Mouse (Mus musculus): ENCODE results near the gene Clec18a. TPM values are rescaled to one million over a fixed set of nuclear protein-coding genes. Genes with fewer than 3 reads are reported as not detected.
"Not testable (repeated sequence)": the region's sequence is repeated elsewhere in the genome, so short reads cannot be mapped to it uniquely, and the experiment has no call there.

Clec18a gene
- not detected in 2 replicates for polyA plus RNA-seq (2015; fragmentation: Nextera tagmentation; extraction: Ambion mirVana)

DNA sequence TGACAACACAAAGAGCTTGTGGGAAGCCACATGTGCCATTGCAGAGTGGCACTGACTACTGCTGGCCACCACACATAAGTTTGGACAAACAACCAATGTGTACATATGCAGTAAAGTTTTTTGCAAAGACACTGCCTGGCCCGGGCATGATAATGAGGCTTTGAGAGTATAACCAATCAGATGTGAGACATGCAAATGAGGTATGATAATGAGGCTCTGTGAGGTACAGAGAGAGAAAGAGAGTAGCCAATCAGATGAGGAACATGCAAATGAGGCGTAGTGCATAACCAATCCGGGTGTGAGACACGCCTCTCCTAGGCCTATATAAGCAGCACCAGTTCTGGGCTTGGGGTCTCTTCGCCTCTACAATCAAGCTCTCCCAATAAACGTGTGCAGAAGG is at the start of gene Clec18a:
Gene Clec18a, minus strand, starts transcription at position 101 of the 400 bp plus-strand sequence.
- H3K36me3 ChIP-seq; H3K27ac ChIP-seq; ATAC-seq (ENCODE audit: low read depth); H3K4me2 ChIP-seq; H3K27me3 ChIP-seq; H3K4me3 ChIP-seq (replicated peaks); H3K9me3 ChIP-seq (replicated peaks); DNase-seq; H3K9ac ChIP-seq: not testable (repeated sequence)
- H3K4me1 ChIP-seq (replicated peaks), result peaks cover 31% of the 10 kb centered on the region
- WGBS (ENCODE audit: insufficient replicate concordance), result 75% methylated on average over 6 of the region's 6 CpGs

GRCm38 (mm10) chr8:111130756-111131155 is 38.5 kb upstream of the Clec18a start:
- Histone ChIP-seq H3K4me2 (no peak overlapping the region), H3K9ac (no peak overlapping the region), H3K36me3 (peaks cover 40% of the 10 kb centered on the region), H3K27me3 (no peaks in the 10 kb centered on the region), H3K4me3 (replicated peaks) (no peak overlapping the region), H3K27ac (no peak overlapping the region), H3K4me1 (replicated peaks) (no peaks in the 10 kb centered on the region), H3K9me3 (replicated peaks) (no peaks in the 10 kb centered on the region)
- ATAC-seq (ENCODE audit: low read depth), result no peak
- DNase-seq, result no peak
- 79% methylated on average over 2 of the region's 2 CpGs for WGBS (ENCODE audit: insufficient replicate concordance)

DNA sequence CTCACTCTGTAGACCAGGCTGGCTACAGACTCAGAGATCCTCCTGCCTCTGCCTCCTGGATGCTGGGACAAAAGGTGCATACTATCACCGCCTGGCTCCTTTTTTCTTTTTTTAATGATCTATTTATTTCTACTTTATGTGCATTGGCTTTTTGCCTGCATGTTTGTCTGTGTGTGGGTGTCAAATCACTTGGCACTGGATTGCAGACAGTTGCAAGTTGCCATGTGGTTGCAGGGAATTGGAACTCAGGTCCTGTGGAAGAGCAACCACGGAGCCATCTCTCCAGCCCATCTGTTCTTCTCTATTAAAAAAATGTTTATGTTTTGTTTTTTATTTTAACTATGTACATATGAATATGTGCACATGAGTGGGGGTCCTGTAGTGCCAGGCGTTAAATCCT is 27.3 kb upstream of the Clec18a start:
- H3K9ac ChIP-seq, result no peak overlapping the region
- no peak overlapping the region for H3K27ac ChIP-seq
- no peaks in the 10 kb centered on the region for H3K27me3 ChIP-seq
- no peaks in the 10 kb centered on the region for H3K9me3 ChIP-seq (replicated peaks)
- no peak overlapping the region for H3K4me2 ChIP-seq
- H3K4me3 ChIP-seq (replicated peaks), result no peak overlapping the region
- 79% methylated on average over 3 of the region's 3 CpGs for WGBS (ENCODE audit: insufficient replicate concordance)
- DNase-seq (no peak), ATAC-seq (ENCODE audit: low read depth) (no peak)
- no peaks in the 10 kb centered on the region for H3K4me1 ChIP-seq (replicated peaks)
- peaks cover 50% of the 10 kb centered on the region for H3K36me3 ChIP-seq

DNA sequence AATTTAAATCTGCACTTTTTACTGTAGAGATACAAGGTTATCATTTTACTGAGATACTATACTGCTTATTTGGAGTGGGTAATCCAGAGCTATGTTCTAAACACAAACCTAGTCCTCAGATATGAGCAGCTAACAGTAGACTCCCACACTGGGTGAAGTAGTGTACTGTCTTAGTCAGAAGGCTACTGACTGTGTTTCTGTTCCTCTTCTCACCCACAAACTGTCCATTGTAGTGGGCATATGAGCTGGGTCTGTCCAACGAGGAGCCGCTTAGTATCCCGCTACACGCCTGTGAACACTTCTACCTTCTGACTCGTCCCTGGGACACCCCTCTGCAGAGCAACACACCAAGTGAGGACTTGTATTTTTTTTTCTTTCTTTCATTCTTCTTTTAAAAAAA is 22.7 kb upstream of the Clec18a start:
- Histone ChIP-seq H3K27ac (no peak overlapping the region), H3K4me3 (replicated peaks) (no peak overlapping the region), H3K4me1 (replicated peaks) (no peaks in the 10 kb centered on the region), H3K9ac (no peak overlapping the region), H3K9me3 (replicated peaks) (no peaks in the 10 kb centered on the region), H3K36me3 (peaks cover 33% of the 10 kb centered on the region), H3K4me2 (no peak overlapping the region), H3K27me3 (no peaks in the 10 kb centered on the region)
- DNase-seq (no peak), ATAC-seq (ENCODE audit: low read depth) (no peak)
- WGBS (ENCODE audit: insufficient replicate concordance), result 80% methylated on average over 5 of the region's 5 CpGs

DNA sequence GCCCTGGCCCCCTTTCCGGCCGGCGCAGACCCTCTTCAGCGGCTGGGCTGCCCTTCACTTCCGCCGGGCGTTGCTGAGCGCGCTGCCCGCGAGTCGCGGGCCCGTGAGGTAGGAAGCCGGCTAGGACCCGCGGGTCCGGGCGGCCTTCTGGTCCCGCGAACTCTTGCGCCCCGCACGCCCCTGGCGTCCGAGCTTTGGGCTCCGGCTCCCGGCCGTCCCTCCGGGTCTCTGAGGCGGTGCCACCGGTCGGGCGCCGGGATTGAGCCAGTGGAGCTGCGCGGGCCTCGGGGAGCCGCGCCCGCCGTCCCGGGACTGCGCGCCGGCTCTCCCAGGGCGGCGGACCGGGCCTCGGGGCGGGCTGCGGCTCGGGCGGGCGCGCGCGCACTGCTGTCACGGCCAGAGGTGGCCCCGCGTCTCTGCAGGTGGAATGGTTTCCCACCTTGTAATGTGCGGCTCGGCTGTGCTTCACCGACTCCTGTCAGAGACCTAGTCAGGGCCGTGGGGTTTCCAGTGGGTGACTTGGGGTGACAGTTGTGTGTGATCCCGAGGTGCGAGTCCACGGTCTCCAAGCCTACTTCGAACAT is 2.6 kb upstream of the Clec18a start:
- not testable (repeated sequence) for H3K27me3 ChIP-seq; H3K36me3 ChIP-seq; H3K27ac ChIP-seq; H3K9me3 ChIP-seq (replicated peaks)
- DNase-seq, result peak; percentile 41
- WGBS (ENCODE audit: insufficient replicate concordance), result under 1% methylated on average over 55 of the region's 69 CpGs
- peak overlapping the region; percentile 69 for H3K4me3 ChIP-seq (replicated peaks)
- H3K9ac ChIP-seq, result peak overlapping the region; percentile 73
- H3K4me2 ChIP-seq, result peak overlapping the region; percentile 88
- peaks cover 31% of the 10 kb centered on the region for H3K4me1 ChIP-seq (replicated peaks)
- peak; percentile 79 for ATAC-seq (ENCODE audit: low read depth)

GRCm38 (mm10) chr8:111093865-111094718 is 1.9 kb upstream of the Clec18a start, which contains the start of gene Pdpr:
Gene Pdpr, plus strand, starts transcription at chr8:111094630.
- DNase-seq (peak; percentile 88), ATAC-seq (ENCODE audit: low read depth) (peak; percentile 84)
- no peaks in the 10 kb centered on the region for H3K9me3 ChIP-seq (replicated peaks)
- H3K36me3 ChIP-seq, result no peaks in the 10 kb centered on the region
- H3K4me3 ChIP-seq (replicated peaks), result peak within 1 kb of the TSS; percentile 69
- WGBS (ENCODE audit: insufficient replicate concordance), result 6% methylated on average over 55 of the region's 72 CpGs
- peak within 1 kb of the TSS; percentile 88 for H3K4me2 ChIP-seq
- peaks cover 31% of the 10 kb centered on the region for H3K4me1 ChIP-seq (replicated peaks)
- H3K27ac ChIP-seq, result no peak within 1 kb of the TSS
- peaks cover 6% of the 10 kb centered on the region; the same call in 1 of the 2 replicates for H3K27me3 ChIP-seq
- H3K9ac ChIP-seq, result peak within 1 kb of the TSS; percentile 73

- H3K27ac ChIP-seq, result no peak overlapping the region
- H3K4me2 ChIP-seq, result no peak overlapping the region
- peaks cover 31% of the 10 kb centered on the region for H3K4me1 ChIP-seq (replicated peaks)
- H3K9me3 ChIP-seq (replicated peaks), result no peaks in the 10 kb centered on the region
- DNase-seq (no peak), ATAC-seq (ENCODE audit: low read depth) (no peak)
- no peak overlapping the region for H3K4me3 ChIP-seq (replicated peaks)
- H3K9ac ChIP-seq, result no peak overlapping the region
- no peaks in the 10 kb centered on the region for H3K36me3 ChIP-seq
- peaks cover 6% of the 10 kb centered on the region; the same call in 1 of the 2 replicates for H3K27me3 ChIP-seq
- 71% methylated on average over 7 of the region's 7 CpGs for WGBS (ENCODE audit: insufficient replicate concordance)
Measured at GRCm38 (mm10) chr8:111091706-111092105, 520 bp downstream of the Clec18a start.

GRCm38 (mm10) chr8:111090126-111090525 is 2.1 kb downstream of the Clec18a start:
- ATAC-seq (ENCODE audit: low read depth), result no peak

GRCm38 (mm10) chr8:111083936-111084335 is 8.3 kb downstream of the Clec18a start:
- not testable (repeated sequence) for DNase-seq; H3K27ac ChIP-seq; H3K36me3 ChIP-seq; H3K9ac ChIP-seq; H3K4me3 ChIP-seq (replicated peaks); H3K27me3 ChIP-seq; ATAC-seq (ENCODE audit: low read depth); H3K9me3 ChIP-seq (replicated peaks); H3K4me2 ChIP-seq; H3K4me1 ChIP-seq (replicated peaks)
- 74% methylated on average over 5 of the region's 5 CpGs for WGBS (ENCODE audit: insufficient replicate concordance)

More at GRCm38 (mm10) chr8:111090126-111090525, 2.1 kb downstream of the Clec18a start:
- DNase-seq, result peak; percentile 69
- Histone ChIP-seq H3K27me3 (peaks cover 6% of the 10 kb centered on the region; the same call in 1 of the 2 replicates), H3K27ac (no peak overlapping the region), H3K4me1 (replicated peaks) (peaks cover 19% of the 10 kb centered on the region), H3K9me3 (replicated peaks) (no peaks in the 10 kb centered on the region), H3K4me2 (no peak overlapping the region), H3K9ac (no peak overlapping the region), H3K4me3 (replicated peaks) (no peak overlapping the region), H3K36me3 (no peaks in the 10 kb centered on the region)
- 1% methylated on average over 2 of the region's 2 CpGs for WGBS (ENCODE audit: insufficient replicate concordance)

DNA sequence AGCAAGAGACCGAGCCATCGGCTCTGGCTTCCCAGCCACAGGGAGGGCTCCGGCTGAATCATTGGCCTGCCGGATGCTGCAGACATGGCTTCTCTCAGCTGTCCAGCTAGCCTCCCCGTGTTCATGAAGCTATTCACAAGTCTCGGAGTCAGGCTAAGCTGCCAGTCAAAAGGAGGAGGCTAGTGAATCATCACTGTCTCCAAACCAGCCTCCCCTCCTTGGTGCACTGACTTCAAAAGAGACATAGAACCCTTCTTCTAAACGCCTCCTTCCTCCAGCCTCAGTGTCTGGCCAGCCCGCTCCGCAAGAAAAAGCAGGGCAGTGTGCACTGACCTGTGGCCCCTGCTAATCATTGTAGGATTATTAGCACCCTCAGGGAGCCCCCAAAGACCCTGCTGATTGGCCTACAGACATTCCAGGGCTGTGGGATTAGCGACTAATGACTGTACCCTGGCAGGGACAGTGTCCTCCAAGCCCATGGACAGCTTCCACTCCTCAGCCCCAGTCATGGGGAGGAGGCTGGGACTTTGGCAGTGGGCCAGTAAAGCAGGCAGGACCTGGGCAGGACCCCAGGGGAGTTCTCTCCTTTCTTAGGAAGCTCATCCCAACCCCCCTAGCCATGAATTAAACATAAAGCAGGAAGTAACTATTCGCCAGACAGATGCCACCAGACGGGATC is 10.5 kb downstream of the Clec18a start:
- H3K4me3 ChIP-seq (replicated peaks), result no peak overlapping the region
- ATAC-seq (ENCODE audit: low read depth), result no peak
- no peak for DNase-seq
- H3K4me2 ChIP-seq, result no peak overlapping the region
- no peaks in the 10 kb centered on the region for H3K36me3 ChIP-seq
- H3K9me3 ChIP-seq (replicated peaks), result no peaks in the 10 kb centered on the region
- H3K4me1 ChIP-seq (replicated peaks), result 0 out of 2 replicates have a peak, but pooled peaks cover 3% of the 10 kb centered on the region
- no peak overlapping the region for H3K27ac ChIP-seq
- H3K27me3 ChIP-seq, result 0 out of 2 replicates have a peak, but pooled peaks cover 2% of the 10 kb centered on the region
- no peak overlapping the region for H3K9ac ChIP-seq
- 62% methylated on average over 12 of the region's 12 CpGs for WGBS (ENCODE audit: insufficient replicate concordance)

GRCm38 (mm10) chr8:111079861-111080271 is 12.4 kb downstream of the Clec18a start:
- ATAC-seq (ENCODE audit: low read depth) (no peak), DNase-seq (no peak)
- Histone ChIP-seq H3K4me2 (no peak overlapping the region), H3K9ac (no peak overlapping the region), H3K27ac (no peak overlapping the region), H3K4me1 (replicated peaks) (0 out of 2 replicates have a peak, but pooled peaks cover 3% of the 10 kb centered on the region), H3K27me3 (0 out of 2 replicates have a peak, but pooled peaks cover 2% of the 10 kb centered on the region), H3K36me3 (no peaks in the 10 kb centered on the region), H3K4me3 (replicated peaks) (no peak overlapping the region), H3K9me3 (replicated peaks) (no peaks in the 10 kb centered on the region)
- WGBS (ENCODE audit: insufficient replicate concordance), result 34% methylated on average over 6 of the region's 6 CpGs
